Mouse (Mus musculus) kidney, embryonic 14.5 days (tissue): ENCODE data around the gene Gpr180. TPM values are rescaled to one million over a fixed set of nuclear protein-coding genes. Genes with fewer than 3 reads are reported as not detected.
"Not testable (repeated sequence)": the region's sequence is repeated elsewhere in the genome, so short reads cannot be mapped to it uniquely, and the experiment has no call there.

ENCODE experiments used
- ATAC-seq: fragments of 200-750 bp; cut with Nextera tagmentation; 2 replicates; pipeline ENCODE4 v1.8.0; 2017; ENCODE audit warnings: moderate number of reproducible peaks, mild to moderate bottlenecking, moderate TSS enrichment, moderate library complexity; ENCODE audit not compliant: low FRiP score, low TSS enrichment
- H3K27ac ChIP-seq: fragments of 300-500 bp; sonication (generic); 2 replicates; pipeline ENCODE4 v1.5.1; 2014; ENCODE audit warnings: low read depth, mild to moderate bottlenecking, low read length, moderate library complexity, mixed read lengths
- H3K27me3 ChIP-seq: fragments of 300-500 bp; sonication (generic); 2 replicates; pipeline ENCODE4 v1.6.1; 2014; ENCODE audit warnings: mild to moderate bottlenecking, low read length; ENCODE audit not compliant: control insufficient read depth, insufficient read depth
- H3K36me3 ChIP-seq: fragments of 300-500 bp; sonication (generic); 2 replicates; pipeline ENCODE4 v1.6.1; 2014; ENCODE audit warnings: low read length, mixed read lengths; ENCODE audit not compliant: control insufficient read depth, insufficient read depth
- H3K4me1 ChIP-seq: fragments of 300-500 bp; sonication (generic); 2 replicates; pipeline ENCODE4 v1.6.1; 2014; ENCODE audit warnings: low read length, mixed read lengths; ENCODE audit not compliant: control insufficient read depth, insufficient read depth
- H3K4me2 ChIP-seq: fragments of 300-500 bp; sonication (generic); replicated peaks from 2 replicates; pipeline ENCODE4 v1.6.1; 2014; ENCODE audit warnings: low read depth, mild to moderate bottlenecking, low read length
- H3K4me3 ChIP-seq: fragments of 300-500 bp; sonication (generic); 2 replicates; pipeline ENCODE4 v1.5.1; 2014; ENCODE audit warnings: mild to moderate bottlenecking, low read length
- H3K9ac ChIP-seq: fragments of 300-500 bp; sonication (generic); 2 replicates; pipeline ENCODE4 v1.6.1; 2014; ENCODE audit warnings: low read depth, mild to moderate bottlenecking, low read length, moderate library complexity
- H3K9me3 ChIP-seq: fragments of 300-500 bp; sonication (generic); 2 replicates; pipeline ENCODE4 v1.6.1; 2016; ENCODE audit warnings: low read length; ENCODE audit not compliant: control insufficient read depth
- WGBS: fragments of 180-500 bp; shearing (Covaris S2); extraction: QIAGEN DNeasy Blood & Tissue Kit; methylation state at CpG from one replicate; pipeline ENCODE4 v1.1.7; 2014; 5-methylcytosine and 5-hydroxymethylcytosine counted together
- polyA plus RNA-seq: library from polyadenylated mRNA; unstranded; fragments of >200 nt; fragmentation: Nextera tagmentation; extraction: Ambion mirVana; gene quantifications from 2 replicates; pipeline ENCODE4 v1.2.1, GENCODE M21; 2014

Gpr180 gene
- polyA plus RNA-seq, 1 experiment from 2014 or later: 55.5 TPM

DNA sequence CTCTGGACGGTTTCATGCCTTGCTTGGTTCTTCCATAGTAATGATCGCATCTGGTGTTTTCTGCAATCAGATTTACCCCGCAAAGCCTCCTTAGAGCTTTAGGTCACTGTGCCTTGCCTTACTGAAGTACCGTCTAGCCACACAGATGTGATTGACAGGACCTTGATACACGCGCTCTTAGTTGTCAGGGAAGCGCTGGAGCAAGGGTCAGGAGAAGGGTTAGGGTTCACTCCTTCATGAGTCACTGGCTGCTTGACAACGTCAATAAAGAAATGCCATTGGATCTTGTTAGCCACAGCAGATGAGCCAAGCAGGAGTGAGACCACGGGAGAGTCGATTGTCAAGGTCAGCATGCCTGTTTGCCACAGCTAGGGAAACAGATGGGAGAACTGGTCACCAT is 11.6 kb downstream of the Gpr180 start:
- WGBS: 74% methylated on average over 10 of the region's 10 CpGs
- no peak overlapping the region for H3K4me2 ChIP-seq
- no peak for ATAC-seq

DNA sequence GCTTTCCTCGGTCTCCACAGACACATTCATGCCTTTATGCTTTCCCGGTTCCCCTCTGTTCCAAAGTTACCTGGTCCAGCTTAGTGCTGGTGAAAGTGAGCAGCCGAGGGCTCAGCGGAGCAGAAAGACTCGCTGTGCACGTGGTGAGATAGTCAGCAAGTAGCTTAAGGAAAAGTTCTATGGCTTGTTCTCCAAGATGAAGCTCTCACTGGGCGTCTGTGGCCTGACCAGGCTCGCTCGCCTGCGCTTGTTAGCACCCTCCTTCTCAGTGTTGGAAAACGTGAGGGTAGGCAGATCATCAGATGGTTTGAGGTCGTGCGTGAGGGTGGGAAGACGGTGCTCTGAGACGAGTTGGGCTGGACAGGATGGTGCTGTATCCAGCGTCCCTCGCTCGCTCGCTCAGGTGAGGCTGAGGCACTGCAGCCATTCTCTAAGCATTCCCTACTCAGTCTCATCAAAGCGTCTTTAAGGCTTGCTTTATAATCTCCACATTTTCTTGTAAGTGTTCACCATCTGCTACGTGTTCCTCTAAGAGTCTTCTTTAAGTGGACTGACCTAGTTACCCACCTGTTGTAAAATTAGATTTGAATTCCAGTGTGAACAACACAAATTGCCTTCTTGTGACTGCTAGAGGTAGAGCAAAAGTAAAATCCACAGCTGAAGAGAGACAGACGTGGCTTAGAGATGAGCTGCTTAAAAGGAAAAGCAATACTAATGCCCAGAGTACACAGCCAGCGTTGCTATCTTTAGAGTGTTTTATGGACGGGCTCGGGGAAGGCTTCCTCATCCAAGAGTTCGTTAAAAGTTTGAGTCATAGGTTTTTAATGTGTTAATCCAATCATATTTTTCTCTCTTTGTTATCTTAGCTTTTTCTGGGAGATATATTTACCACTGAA is 13.9 kb downstream of the Gpr180 start:
- Histone ChIP-seq H3K4me3 (no peak overlapping the region), H3K27ac (no peak overlapping the region), H3K4me2 (no peak overlapping the region), H3K36me3 (peaks cover 29% of the 10 kb centered on the region), H3K27me3 (no peaks in the 10 kb centered on the region), H3K4me1 (no peaks in the 10 kb centered on the region), H3K9ac (no peak overlapping the region), H3K9me3 (no peaks in the 10 kb centered on the region)
- WGBS: 82% methylated on average over 26 of the region's 26 CpGs
- no peak for ATAC-seq

More for the DNA sequence above, 11.6 kb downstream of the Gpr180 start:
- Histone ChIP-seq H3K9me3 (no peaks in the 10 kb centered on the region), H3K36me3 (peaks cover 21% of the 10 kb centered on the region), H3K4me1 (no peaks in the 10 kb centered on the region), H3K27me3 (no peaks in the 10 kb centered on the region), H3K9ac (no peak overlapping the region), H3K4me3 (no peak overlapping the region), H3K27ac (no peak overlapping the region)

DNA sequence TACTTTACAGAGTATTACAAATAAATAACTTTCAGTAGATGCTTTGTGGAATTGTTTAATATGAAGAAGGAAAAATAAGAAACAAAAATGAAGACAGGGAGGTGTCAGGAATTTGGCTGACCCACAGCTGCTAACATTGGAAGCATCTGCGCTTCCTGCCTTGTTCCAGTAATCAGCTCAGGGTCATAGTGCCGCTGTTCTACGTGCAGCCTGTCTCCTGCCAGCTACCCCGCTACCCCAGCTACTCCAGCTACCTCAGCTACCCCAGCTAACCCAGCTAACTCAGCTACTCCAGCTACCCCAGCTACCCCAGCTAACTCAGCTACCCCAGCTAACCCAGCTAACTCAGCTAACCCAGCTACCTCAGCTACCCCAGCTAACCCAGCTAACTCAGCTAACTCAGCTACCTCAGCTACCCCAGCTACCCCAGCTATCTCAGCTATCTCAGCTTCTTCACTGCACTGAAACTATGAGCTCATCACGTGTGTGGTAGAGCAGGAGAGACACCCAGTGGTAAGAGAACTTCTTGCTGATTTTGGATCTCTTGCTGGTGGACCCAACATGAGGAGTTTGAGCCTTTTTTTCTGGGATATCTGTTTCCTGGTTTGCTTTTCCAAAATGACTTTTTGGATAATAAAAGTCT is 14.8 kb downstream of the Gpr180 start:
- H3K4me2 ChIP-seq: no peak overlapping the region
- H3K36me3 ChIP-seq: peaks cover 35% of the 10 kb centered on the region
- ATAC-seq: no peak
- no peak overlapping the region for H3K9ac ChIP-seq
- WGBS: 82% methylated on average over 5 of the region's 5 CpGs
- no peaks in the 10 kb centered on the region for H3K27me3 ChIP-seq
- no peak overlapping the region for H3K27ac ChIP-seq
- no peaks in the 10 kb centered on the region for H3K9me3 ChIP-seq
- H3K4me1 ChIP-seq: no peaks in the 10 kb centered on the region
- no peak overlapping the region for H3K4me3 ChIP-seq

DNA sequence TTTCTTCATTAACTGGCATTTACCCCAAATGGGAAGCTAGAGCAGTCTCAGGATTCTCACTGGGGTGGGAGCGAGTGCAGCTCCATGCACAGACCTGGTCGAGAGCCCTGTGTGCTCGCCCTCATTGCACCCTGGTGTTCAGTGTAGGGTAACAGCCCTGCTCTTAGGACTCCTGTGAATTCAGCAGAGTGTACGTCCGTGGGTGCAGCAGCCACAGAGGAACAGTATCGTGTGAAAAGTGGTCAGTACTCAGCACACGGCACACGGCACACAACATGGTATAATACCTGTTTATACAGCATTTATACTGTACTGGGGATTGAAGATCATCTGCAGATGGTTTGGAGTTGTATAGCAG is 15.3 kb downstream of the Gpr180 start:
- no peaks in the 10 kb centered on the region for H3K9me3 ChIP-seq
- no peaks in the 10 kb centered on the region for H3K4me1 ChIP-seq
- no peak overlapping the region for H3K9ac ChIP-seq
- no peaks in the 10 kb centered on the region for H3K27me3 ChIP-seq
- H3K4me3 ChIP-seq: no peak overlapping the region
- H3K36me3 ChIP-seq: peaks cover 35% of the 10 kb centered on the region
- no peak overlapping the region for H3K27ac ChIP-seq
- 90% methylated on average over 8 of the region's 8 CpGs for WGBS
- ATAC-seq: no peak
- no peak overlapping the region for H3K4me2 ChIP-seq

DNA sequence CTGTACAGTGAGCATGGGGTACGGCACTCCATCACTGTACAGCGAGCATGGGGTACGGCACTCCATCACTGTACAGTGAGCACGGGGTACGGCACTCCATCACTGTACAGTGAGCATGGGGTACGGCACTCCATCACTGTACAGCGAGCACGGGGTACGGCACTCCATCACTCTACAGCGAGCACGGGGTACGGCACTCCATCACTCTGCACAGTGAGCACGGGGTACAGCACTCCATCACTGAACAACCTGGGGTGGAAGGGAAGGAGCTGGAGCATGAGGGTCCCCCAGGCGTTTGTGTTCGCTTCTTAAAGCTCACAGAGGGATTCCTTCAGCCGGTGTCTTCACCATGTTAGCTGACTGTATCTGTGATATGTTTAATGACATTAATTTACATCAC is 19.1 kb downstream of the Gpr180 start:
- not testable (repeated sequence) for H3K4me1 ChIP-seq, H3K9me3 ChIP-seq, ATAC-seq, H3K27me3 ChIP-seq, H3K4me2 ChIP-seq, H3K9ac ChIP-seq, H3K27ac ChIP-seq, H3K4me3 ChIP-seq
- H3K36me3 ChIP-seq: peaks cover 49% of the 10 kb centered on the region
- WGBS: 95% methylated on average over 16 of the region's 16 CpGs

DNA sequence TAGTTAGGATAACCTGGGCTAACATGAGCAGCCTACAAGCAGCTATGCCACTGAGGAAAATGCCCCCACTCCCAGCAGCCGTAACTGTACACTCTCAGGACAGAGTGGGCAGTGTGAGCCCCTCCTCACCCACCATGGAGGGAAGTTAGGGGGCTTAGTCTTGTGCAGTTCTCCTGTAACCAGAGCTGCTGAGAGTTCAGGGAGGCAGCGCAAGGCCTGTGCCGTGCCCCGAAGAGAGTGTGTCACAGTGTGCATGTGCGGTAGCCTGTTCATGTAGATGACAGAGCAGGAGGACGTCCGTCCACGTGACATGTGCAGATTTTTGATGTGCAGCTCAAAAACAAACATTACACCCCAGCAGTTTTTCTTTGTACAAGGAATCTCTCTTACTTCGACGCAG is 19.8 kb downstream of the Gpr180 start:
- H3K9me3 ChIP-seq: no peaks in the 10 kb centered on the region
- no peaks in the 10 kb centered on the region for H3K27me3 ChIP-seq
- no peak overlapping the region for H3K27ac ChIP-seq
- H3K4me3 ChIP-seq: no peak overlapping the region
- no peak; the same call in 1 of the 2 replicates for ATAC-seq
- 88% methylated on average over 10 of the region's 10 CpGs for WGBS
- no peak overlapping the region for H3K9ac ChIP-seq
- H3K36me3 ChIP-seq: peaks cover 56% of the 10 kb centered on the region
- H3K4me2 ChIP-seq: no peak overlapping the region
- no peaks in the 10 kb centered on the region for H3K4me1 ChIP-seq

DNA sequence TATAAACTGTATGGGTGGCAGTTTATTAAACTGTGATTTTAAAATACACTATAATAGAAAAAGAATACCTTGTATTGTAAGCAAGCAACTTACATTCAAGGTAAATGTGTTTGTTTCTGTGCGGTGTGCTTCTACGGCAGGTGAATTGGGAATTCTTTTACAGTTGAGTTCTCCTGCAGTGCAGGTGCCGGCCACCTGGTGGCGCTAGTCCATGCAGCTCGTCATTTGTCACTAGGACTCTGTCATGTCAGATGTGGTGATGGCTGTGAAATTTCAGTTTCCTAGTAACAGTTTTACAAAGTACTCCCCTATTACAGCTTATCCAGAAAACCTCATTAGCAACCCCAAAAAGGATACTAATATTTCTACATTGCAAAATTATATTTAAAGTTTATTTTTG is 20.2 kb downstream of the Gpr180 start:
- Histone ChIP-seq H3K36me3 (peaks cover 60% of the 10 kb centered on the region), H3K4me2 (no peak overlapping the region), H3K9me3 (no peaks in the 10 kb centered on the region), H3K9ac (no peak overlapping the region), H3K4me1 (no peaks in the 10 kb centered on the region), H3K27me3 (no peaks in the 10 kb centered on the region), H3K4me3 (no peak overlapping the region), H3K27ac (no peak overlapping the region)
- WGBS: 34% methylated on average over 5 of the region's 5 CpGs
- ATAC-seq: no peak

DNA sequence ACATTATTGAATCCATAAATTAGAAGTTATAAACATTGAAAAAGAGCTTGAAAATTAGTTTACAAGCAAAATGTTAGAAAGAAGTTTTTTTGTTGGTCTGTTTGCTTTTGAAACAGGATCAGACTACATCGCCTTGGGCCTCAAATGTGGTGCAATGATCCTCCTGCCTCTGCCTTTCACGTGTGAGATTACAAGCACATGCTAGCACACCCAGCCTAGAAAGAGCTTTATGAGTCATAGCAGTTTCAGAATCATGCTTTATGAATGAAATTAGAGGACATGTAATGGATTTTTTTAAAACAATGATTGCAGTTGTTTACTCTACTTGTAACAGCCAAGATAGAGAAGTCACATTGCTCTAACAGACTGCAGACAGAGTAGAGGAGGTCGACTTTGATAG is 24.8 kb downstream of the Gpr180 start:
- Histone ChIP-seq H3K27me3 (no peaks in the 10 kb centered on the region), H3K4me3 (no peak overlapping the region), H3K4me2 (no peak overlapping the region), H3K9me3 (no peaks in the 10 kb centered on the region), H3K9ac (no peak overlapping the region), H3K27ac (no peak overlapping the region), H3K4me1 (no peaks in the 10 kb centered on the region), H3K36me3 (peaks cover 50% of the 10 kb centered on the region)
- WGBS: 87% methylated on average over 3 of the region's 3 CpGs
- ATAC-seq: no peak

DNA sequence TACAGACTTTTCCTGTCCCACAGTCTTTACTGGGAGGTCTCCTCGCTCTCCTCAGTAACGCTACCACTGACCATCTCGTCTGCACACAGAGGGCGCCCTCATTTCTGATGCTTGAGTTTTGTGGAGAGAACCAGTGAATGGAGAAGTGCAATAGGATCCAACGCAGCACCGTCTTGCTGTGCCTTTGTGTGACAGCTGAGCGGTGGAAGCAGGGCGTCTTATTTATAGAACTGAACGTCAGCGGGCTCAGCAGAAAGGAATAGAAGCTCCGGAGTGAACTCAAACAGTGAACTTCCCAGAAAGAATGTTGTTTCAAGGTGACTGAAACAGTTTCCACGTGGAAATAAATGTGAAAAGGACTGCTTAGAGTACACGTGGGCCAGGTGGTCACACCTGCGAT is 25.7 kb downstream of the Gpr180 start:
- Histone ChIP-seq H3K27ac (no peak overlapping the region), H3K4me2 (no peak overlapping the region), H3K27me3 (no peaks in the 10 kb centered on the region), H3K4me3 (no peak overlapping the region), H3K36me3 (peaks cover 50% of the 10 kb centered on the region), H3K9me3 (no peaks in the 10 kb centered on the region), H3K4me1 (no peaks in the 10 kb centered on the region), H3K9ac (no peak overlapping the region)
- no peak for ATAC-seq
- WGBS: 84% methylated on average over 14 of the region's 14 CpGs
